Mouse (Mus musculus) G1E (cell line): ENCODE data around the gene Scfd2.

Source experiments
- CTCF ChIP-seq: IDR thresholded peaks from 2 replicates; pipeline ENCODE4 v1.5.1; 2012; ENCODE audit warnings: low read depth, low read length, inconsistent platforms, mixed read lengths
- GATA1 ChIP-seq: IDR thresholded peaks from 2 replicates; pipeline ENCODE4 v1.6.1; 2012; ENCODE audit warnings: borderline replicate concordance, low read length, inconsistent platforms, mixed read lengths
- TAL1 ChIP-seq: conservative IDR thresholded peaks from 2 replicates; pipeline ENCODE4 v1.6.1; 2012; ENCODE audit warnings: low read depth, low read length, inconsistent platforms, mixed read lengths

DNA sequence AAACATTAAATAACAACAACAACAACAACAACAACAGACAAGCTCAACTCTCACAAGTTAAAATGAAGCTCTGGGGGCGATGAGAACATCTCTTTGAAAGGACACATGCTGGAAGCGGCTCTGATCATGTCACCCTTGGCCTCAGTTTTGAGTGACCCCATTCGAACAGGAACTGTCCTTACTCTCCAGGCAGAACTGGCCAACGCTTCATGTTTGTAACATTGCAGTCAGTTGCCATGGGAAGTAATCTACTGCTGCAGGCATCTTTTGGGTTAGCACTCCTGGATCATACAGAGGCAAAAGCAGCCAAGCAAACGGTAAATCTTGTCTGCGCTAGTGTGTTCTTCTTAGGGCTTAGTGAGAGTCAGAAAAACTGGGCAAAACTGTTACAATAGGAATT lies 219.7 kb downstream of the Scfd2 start:
- no peak for TF ChIP-seq CTCF
- no peak for TF ChIP-seq GATA1
- no peak for TF ChIP-seq TAL1
